ENCODE assay signal across 8 mouse cellular contexts in the genomic region with DNA sequence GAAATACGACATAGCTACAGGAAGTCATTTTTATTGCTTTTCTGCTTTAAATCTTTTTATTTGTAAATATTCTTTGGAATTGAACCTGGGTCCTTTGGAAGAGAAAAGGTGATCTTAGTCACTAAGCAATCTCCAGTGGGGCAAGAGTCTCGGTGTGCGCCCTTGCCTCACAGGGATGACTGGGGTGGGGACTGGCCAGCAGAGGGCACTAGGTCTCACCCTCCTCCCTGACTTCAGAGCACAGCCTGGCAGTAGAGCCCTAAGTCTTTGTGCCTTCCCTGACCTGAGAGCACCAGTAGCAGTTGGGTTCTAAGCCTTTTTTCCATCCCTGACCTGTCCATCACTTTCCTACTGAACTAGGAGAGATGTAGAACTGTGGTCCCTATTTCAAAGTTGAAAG.
DNase-seq lines count a peak whose midpoint lies in the region; ATAC-seq and TF ChIP-seq lines count a peak whose summit lies in the region.

No protein-coding gene starts in this region.

- no peak overlapping the region for H3K9ac ChIP-seq in hindbrain, postnatal 0 days (replicated peaks; ENCODE audit: low read length)
- H3K9ac ChIP-seq in hindbrain, embryonic 12.5 days, result no peak overlapping the region

- POLR2A ChIA-PET in Patski (lab: Charles Lee), result no interaction called here

- no peak for ATAC-seq in hindbrain, postnatal 0 days
- no peak for ATAC-seq in hindbrain, embryonic 12.5 days (ENCODE audit: low FRiP score)
- peak; percentile 28 for ATAC-seq in Patski
- no peak for ATAC-seq in monocyte, adult 5-6 weeks (replicated peaks; ENCODE audit: insufficient number of reproducible peaks, low FRiP score, low TSS enrichment, poor library complexity, severe bottlenecking)

- no peak overlapping the region for H3K4me3 ChIP-seq in hindbrain, postnatal 0 days (ENCODE audit: low read length)
- H3K4me3 ChIP-seq in hindbrain, embryonic 12.5 days, result no peak overlapping the region

- CTCF ChIA-PET in Patski (lab: Charles Lee), result interaction anchor here (1.1 kb wide), 1 partner anchor 39 kb away, joined by 3 read pairs; no protein-coding TSS in a partner anchor

- H3K4me1 ChIP-seq in hindbrain, postnatal 0 days (ENCODE audit: insufficient read depth, low read length), result 0 out of 2 replicates have a peak, but pooled peaks cover 2% of the 10 kb centered on the region
- peaks cover 32% of the 10 kb centered on the region for H3K4me1 ChIP-seq in hindbrain, embryonic 12.5 days

- in situ Hi-C loops in Patski (cut with MboI; ENCODE audit: low pct_unique_long_range_greater_than_20kb), result loop anchor here (5.0 kb wide), 1 partner anchor 56 kb away; no protein-coding TSS in a partner anchor

- H3K27me3 ChIP-seq in hindbrain, postnatal 0 days (ENCODE audit: insufficient read depth, low read length), result no peaks in the 10 kb centered on the region
- H3K27me3 ChIP-seq in hindbrain, embryonic 12.5 days, result peaks cover 5% of the 10 kb centered on the region; the same call in 1 of the 2 replicates
- H3K27me3 ChIP-seq in Patski, result peaks cover 64% of the 10 kb centered on the region

- peaks cover 7% of the 10 kb centered on the region; the same call in 1 of the 2 replicates for H3K36me3 ChIP-seq in hindbrain, postnatal 0 days (ENCODE audit: insufficient read depth, low read length)
- H3K36me3 ChIP-seq in hindbrain, embryonic 12.5 days, result no peaks in the 10 kb centered on the region

- no peaks in the 10 kb centered on the region for H3K9me3 ChIP-seq in hindbrain, postnatal 0 days (ENCODE audit: low read length)
- H3K9me3 ChIP-seq in hindbrain, embryonic 12.5 days (replicated peaks), result no peaks in the 10 kb centered on the region

- 66% methylated on average over 3 of the region's 3 CpGs for WGBS in hindbrain, postnatal 0 days
- 68% methylated on average over 3 of the region's 3 CpGs for WGBS in hindbrain, embryonic 12.5 days

- DNase-seq in hindbrain, postnatal 0 days (ENCODE audit: low spot score), result no peak
- DNase-seq in A20 (ENCODE audit: low read depth, low spot score), result peak; percentile 39
- DNase-seq in Patski (ENCODE audit: low read depth, low spot score), result no peak
- DNase-seq in gastrocnemius, postnatal 10 days, result peak; percentile 45
- peak; percentile 34 for DNase-seq in lung, postnatal 25 days (ENCODE audit: low spot score)
- no peak for DNase-seq in frontal cortex, adult 2 months (ENCODE audit: extremely low spot score in 1 of 2, low spot score in 1 of 2)

- peak; percentile 68 for TF ChIP-seq CTCF in hindbrain, postnatal 0 days (IDR thresholded peaks at IDR 0.05; ENCODE audit: low read depth)
- TF ChIP-seq CTCF in Patski (IDR thresholded peaks at IDR 0.05), result peak; percentile 74

- no peak overlapping the region for H3K4me2 ChIP-seq in hindbrain, postnatal 0 days (ENCODE audit: low read depth, low read length)
- H3K4me2 ChIP-seq in hindbrain, embryonic 12.5 days (replicated peaks), result no peak overlapping the region

- H3K27ac ChIP-seq in hindbrain, postnatal 0 days, result no peak overlapping the region
- H3K27ac ChIP-seq in hindbrain, embryonic 12.5 days, result no peak overlapping the region

Comparison
In these comparisons a context has a peak if more than half of its experiments do, and no peak if none do; other contexts are left out.
1. DNase-seq: peak in A20 (single experiment), gastrocnemius, postnatal 10 days (single experiment) and lung, postnatal 25 days (single experiment); none in hindbrain, postnatal 0 days (single experiment), Patski (single experiment) and frontal cortex, adult 2 months (0 of 2).